Mouse (Mus musculus) stomach, embryonic 16.5 days (tissue): ENCODE measurements around the gene Arsb. TPM values are rescaled to one million over a fixed set of nuclear protein-coding genes. Genes with fewer than 3 reads are reported as not detected.

Experiments
- ATAC-seq: fragments of 200-750 bp; cut with Nextera tagmentation; 2 replicates; pipeline ENCODE4 v1.8.0; 2017; ENCODE audit warnings: moderate number of reproducible peaks, moderate TSS enrichment; ENCODE audit not compliant: insufficient read depth, low FRiP score
- H3K27ac ChIP-seq: fragments of 300-500 bp; sonication (generic); 2 replicates; pipeline ENCODE4 v1.5.1; 2014; ENCODE audit warnings: low read length
- H3K27me3 ChIP-seq: fragments of 300-500 bp; sonication (generic); 2 replicates; pipeline ENCODE4 v1.6.1; 2014; ENCODE audit warnings: low read length, control low read depth, mixed read lengths; ENCODE audit not compliant: control insufficient read depth, insufficient read depth
- H3K36me3 ChIP-seq: fragments of 300-500 bp; sonication (generic); 2 replicates; pipeline ENCODE4 v1.6.1; 2014; ENCODE audit warnings: low read length; ENCODE audit not compliant: control insufficient read depth, insufficient read depth
- H3K4me1 ChIP-seq: fragments of 300-500 bp; sonication (generic); 2 replicates; pipeline ENCODE4 v1.6.1; 2014; ENCODE audit warnings: low read length, control low read depth, mixed read lengths; ENCODE audit not compliant: control insufficient read depth, insufficient read depth
- H3K4me2 ChIP-seq: fragments of 300-500 bp; sonication (generic); 2 replicates; pipeline ENCODE4 v1.6.1; 2014; ENCODE audit warnings: low read depth, low read length, mixed read lengths
- H3K4me3 ChIP-seq: fragments of 300-500 bp; sonication (generic); replicated peaks from 2 replicates; pipeline ENCODE4 v1.5.1; 2014; ENCODE audit warnings: mild to moderate bottlenecking, low read length
- H3K9ac ChIP-seq: fragments of 300-500 bp; sonication (generic); 2 replicates; pipeline ENCODE4 v1.6.1; 2014; ENCODE audit warnings: low read length
- H3K9me3 ChIP-seq: fragments of 300-500 bp; sonication (generic); replicated peaks from 2 replicates; pipeline ENCODE4 v1.6.1; 2016; ENCODE audit warnings: low read length, control low read depth; ENCODE audit not compliant: control insufficient read depth
- WGBS: fragments of 180-500 bp; shearing (Covaris S2); extraction: QIAGEN DNeasy Blood & Tissue Kit; methylation state at CpG from one replicate; pipeline ENCODE4 v1.1.7; 2014; 5-methylcytosine and 5-hydroxymethylcytosine counted together
- polyA plus RNA-seq: library from polyadenylated mRNA; unstranded; fragments of >200 nt; fragmentation: Nextera tagmentation; extraction: Ambion mirVana; gene quantifications from 2 replicates; pipeline ENCODE4 v1.2.1, GENCODE M21; 2015

Gene Arsb
- polyA plus RNA-seq, 1 experiment from 2014 or later = 12.7 TPM

DNA sequence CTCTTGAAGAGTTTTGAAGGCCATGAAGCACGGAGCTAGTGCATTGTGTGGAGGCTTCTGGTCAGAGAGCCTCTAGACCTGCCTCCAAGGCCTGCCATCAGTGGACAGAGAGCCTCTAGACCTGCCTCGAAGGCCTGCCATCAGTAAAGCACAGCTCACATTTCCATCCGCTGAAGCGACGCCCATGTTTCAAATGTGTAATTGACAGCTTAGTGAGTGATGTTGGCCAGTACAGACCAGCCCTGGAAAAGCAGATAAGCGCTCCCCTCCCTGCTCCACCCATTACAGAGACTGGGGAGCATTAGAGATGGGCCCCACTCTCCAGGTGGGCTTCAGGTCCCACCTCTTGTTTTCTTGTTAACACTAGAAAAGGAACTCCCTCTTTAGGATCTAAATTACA, 13.9 kb upstream of the Arsb start:
- H3K9me3 ChIP-seq = no peaks in the 10 kb centered on the region
- H3K4me2 ChIP-seq = no peak overlapping the region
- H3K4me3 ChIP-seq = no peak overlapping the region
- ATAC-seq = no peak
- no peak overlapping the region for H3K27ac ChIP-seq
- WGBS = 70% methylated on average over 6 of the region's 6 CpGs
- no peaks in the 10 kb centered on the region for H3K4me1 ChIP-seq
- H3K27me3 ChIP-seq = no peaks in the 10 kb centered on the region
- no peaks in the 10 kb centered on the region for H3K36me3 ChIP-seq
- no peak overlapping the region for H3K9ac ChIP-seq

DNA sequence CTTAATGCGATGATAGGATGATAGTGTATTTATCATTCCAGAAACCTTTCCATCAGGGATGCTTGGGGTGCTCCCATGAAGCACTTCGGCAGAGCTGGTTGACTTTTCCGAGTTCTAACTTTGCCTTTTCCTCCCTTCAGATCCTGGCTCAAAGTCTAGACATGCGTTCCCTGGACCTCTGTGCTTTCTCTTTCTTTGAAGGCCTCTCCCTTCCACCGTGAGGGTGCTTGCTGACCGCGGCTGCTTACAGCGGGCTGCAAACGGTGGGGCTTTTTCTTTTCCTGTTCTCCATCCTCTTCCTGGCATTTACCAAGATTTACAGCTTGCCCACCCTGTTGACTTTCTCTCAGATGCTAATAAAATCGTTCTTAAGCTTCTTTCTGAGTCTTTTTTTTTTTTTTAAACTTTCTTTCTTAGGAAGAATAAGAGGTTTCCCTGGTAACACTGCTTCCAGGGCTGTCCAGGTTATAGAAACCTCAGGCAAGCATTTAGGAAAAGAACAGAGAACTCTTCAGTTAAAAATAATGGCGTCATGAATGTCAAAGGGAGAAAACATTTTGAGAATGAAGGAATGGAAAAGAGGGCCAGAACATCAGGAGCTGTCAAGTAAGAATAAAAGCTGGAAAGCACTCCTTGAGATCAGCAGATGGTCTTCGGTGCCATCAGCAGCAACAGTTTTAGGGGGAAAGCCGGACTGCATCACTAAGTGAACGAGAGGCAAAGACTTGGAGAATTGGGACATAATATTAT, 13.1 kb upstream of the Arsb start:
- ATAC-seq = no peak
- Histone ChIP-seq H3K36me3 (no peaks in the 10 kb centered on the region), H3K4me1 (no peaks in the 10 kb centered on the region), H3K27ac (no peak overlapping the region), H3K9ac (no peak overlapping the region), H3K27me3 (no peaks in the 10 kb centered on the region), H3K4me3 (no peak overlapping the region), H3K4me2 (no peak overlapping the region), H3K9me3 (no peaks in the 10 kb centered on the region)
- 58% methylated on average over 14 of the region's 14 CpGs for WGBS

DNA sequence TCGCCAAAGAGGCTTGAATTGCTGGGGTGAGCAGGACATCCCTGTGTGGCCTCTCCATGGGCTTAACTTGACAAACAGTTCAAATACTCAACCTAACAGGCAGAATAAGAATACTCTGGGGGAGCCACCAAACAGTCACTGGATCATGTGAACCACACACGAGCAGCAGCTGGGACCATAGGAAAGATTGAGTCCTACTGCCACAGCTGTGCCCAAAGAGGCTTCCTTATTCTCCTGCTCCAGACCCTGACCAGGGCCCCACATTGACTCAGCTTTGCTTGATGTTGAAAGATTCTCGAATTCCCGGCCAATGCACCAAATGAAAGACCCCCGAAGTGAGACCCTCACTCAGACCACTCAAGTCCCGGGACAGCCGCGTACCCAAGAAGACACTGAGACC, 9.6 kb upstream of the Arsb start:
- no peaks in the 10 kb centered on the region for H3K4me1 ChIP-seq
- no peak overlapping the region for H3K27ac ChIP-seq
- no peak overlapping the region for H3K4me3 ChIP-seq
- no peak overlapping the region for H3K9ac ChIP-seq
- H3K36me3 ChIP-seq = no peaks in the 10 kb centered on the region
- H3K27me3 ChIP-seq = no peaks in the 10 kb centered on the region
- H3K9me3 ChIP-seq = no peaks in the 10 kb centered on the region
- H3K4me2 ChIP-seq = no peak overlapping the region
- ATAC-seq = no peak
- 94% methylated on average over 8 of the region's 8 CpGs for WGBS

DNA sequence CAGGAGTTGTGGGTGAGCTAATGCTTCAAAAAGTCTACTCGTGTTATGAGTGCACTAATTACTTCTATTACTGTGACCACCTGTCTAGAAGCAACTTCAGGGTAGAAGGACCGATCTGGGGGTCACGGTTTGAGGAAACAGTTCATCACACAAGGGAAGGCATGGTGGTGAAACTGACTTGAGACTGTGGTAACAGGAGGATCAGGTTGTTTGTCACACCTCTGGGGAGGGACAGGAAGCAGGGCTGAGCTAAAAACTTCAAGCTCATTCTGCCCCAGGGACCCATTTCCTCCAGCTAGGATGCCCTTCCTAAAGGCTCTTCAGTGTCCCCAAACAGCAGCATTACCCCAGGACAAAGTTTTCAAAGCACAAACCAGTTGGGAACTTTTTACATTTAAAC, 8.6 kb upstream of the Arsb start:
- H3K27me3 ChIP-seq = no peaks in the 10 kb centered on the region
- H3K4me1 ChIP-seq = no peaks in the 10 kb centered on the region
- H3K9ac ChIP-seq = no peak overlapping the region
- no peak overlapping the region for H3K4me3 ChIP-seq
- H3K9me3 ChIP-seq = no peaks in the 10 kb centered on the region
- WGBS = 71% methylated on average over 3 of the region's 3 CpGs
- H3K36me3 ChIP-seq = no peaks in the 10 kb centered on the region
- H3K27ac ChIP-seq = no peak overlapping the region
- no peak overlapping the region for H3K4me2 ChIP-seq
- ATAC-seq = no peak

DNA sequence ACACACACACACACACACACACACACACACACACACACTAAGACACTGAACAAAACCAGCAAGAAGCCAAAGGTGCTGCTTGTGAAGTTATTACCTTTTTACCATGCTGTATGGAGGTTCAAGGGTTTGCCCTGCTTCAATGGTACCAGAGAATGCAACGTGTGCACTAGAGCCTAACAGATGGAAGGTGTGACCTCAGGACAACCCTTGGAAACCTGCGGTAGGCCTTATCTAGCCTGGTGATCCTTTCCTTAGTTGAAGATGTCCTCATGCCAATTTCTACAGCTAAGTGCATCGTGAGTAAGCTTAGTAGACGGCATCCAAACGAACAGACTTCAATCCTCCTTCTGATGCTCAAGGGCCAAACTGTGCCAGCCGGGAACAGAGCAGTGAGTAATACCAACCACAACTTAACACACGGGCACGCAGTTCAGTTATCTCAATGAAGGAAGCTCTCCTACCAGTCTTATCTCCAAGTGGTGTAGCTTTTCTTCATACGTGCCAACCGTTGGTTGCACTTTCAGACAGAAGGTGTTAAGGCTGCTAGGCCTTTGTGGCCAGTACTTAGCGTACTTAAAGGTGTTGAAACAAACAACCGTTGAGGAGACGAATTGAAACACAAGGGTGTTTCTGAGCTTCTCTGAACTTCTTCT, 7.0 kb upstream of the Arsb start:
- ATAC-seq = no peak
- WGBS = 86% methylated on average over 13 of the region's 13 CpGs
- H3K36me3 ChIP-seq = no peaks in the 10 kb centered on the region
- no peak overlapping the region for H3K9ac ChIP-seq
- no peaks in the 10 kb centered on the region for H3K4me1 ChIP-seq
- no peak overlapping the region for H3K27ac ChIP-seq
- no peak overlapping the region for H3K4me3 ChIP-seq
- no peaks in the 10 kb centered on the region for H3K9me3 ChIP-seq
- H3K4me2 ChIP-seq = no peak overlapping the region
- H3K27me3 ChIP-seq = no peaks in the 10 kb centered on the region

DNA sequence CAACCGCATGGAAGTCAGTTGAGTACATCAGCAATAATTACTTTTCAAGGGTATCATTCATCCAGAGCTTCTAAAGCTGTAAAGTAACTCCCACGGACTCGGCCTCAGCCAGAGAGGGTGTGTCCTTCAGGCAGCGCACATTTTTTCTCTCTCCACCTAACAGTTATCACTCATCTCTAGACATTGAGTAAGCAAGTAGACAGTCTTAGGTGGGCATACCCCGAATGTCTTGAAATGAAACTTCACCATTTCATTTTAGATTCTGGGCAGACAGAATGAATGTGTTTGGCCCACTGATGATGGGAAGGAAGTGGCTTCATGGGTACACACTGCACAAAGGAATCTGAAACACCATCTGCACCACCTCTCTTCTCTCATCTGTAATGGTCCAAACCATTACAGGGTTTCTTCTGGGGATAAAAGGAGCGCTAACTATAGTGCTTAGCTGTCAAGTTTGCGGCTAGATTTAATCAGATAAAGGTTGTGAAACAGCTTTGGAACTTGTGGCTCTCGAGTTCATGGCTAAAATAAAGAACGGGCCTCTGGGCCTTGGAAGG, 321 bp upstream of the Arsb start:
- Histone ChIP-seq H3K4me2 (peak overlapping the region; percentile 98), H3K9me3 (no peaks in the 10 kb centered on the region), H3K27me3 (no peaks in the 10 kb centered on the region), H3K9ac (peak overlapping the region; percentile 87), H3K27ac (peak overlapping the region; percentile 82), H3K4me1 (peaks cover 9% of the 10 kb centered on the region; the same call in 1 of the 2 replicates), H3K36me3 (no peaks in the 10 kb centered on the region), H3K4me3 (peak overlapping the region; percentile 80)
- WGBS = 18% methylated on average over 9 of the region's 9 CpGs
- no peak for ATAC-seq

DNA sequence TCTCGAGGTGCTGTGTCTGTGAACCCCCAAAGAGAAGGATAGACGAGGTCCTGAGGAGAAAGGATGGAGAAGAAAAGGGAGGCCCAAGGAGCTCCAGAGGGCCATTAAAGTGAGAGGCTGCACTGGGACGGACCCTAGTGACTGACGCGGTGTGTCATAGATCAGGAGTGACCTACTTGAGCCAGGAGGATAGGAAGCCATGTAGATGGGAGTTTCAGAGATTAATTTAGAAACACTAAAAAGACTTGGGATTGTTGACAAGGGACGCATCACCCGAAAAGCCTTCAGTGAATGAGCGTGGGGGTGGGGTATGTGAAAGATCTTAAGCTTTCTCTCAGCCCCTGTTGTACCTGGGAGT, 828 bp downstream of the Arsb start:
- no peaks in the 10 kb centered on the region for H3K9me3 ChIP-seq
- H3K36me3 ChIP-seq = no peaks in the 10 kb centered on the region
- H3K4me1 ChIP-seq = peaks cover 9% of the 10 kb centered on the region; the same call in 1 of the 2 replicates
- H3K27ac ChIP-seq = peak overlapping the region; percentile 82
- ATAC-seq = peak; percentile 54; the same call in 1 of the 2 replicates
- peak overlapping the region; percentile 80 for H3K4me3 ChIP-seq
- peak overlapping the region; percentile 87 for H3K9ac ChIP-seq
- H3K27me3 ChIP-seq = no peaks in the 10 kb centered on the region
- peak overlapping the region; percentile 98 for H3K4me2 ChIP-seq
- WGBS = 26% methylated on average over 8 of the region's 8 CpGs

DNA sequence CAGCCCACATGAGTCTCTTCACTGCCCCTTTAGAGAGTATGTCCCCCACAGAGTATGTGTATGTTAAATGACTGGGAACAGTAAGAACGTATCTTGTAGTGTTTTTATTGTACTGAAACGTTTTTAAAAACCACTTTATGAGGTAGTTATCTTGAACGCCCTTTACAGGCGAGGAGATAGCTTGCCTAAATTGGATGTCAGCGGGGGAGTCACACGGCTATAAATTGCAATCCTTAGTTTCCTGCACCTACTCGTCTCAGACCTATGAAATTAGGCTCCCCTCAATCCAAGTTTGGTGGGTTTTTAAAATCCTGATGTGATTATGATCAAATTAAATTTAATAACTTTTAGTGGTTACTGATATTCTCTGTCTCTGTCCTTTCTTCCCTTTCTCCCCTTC, 1.4 kb downstream of the Arsb start:
- H3K4me1 ChIP-seq = peaks cover 9% of the 10 kb centered on the region; the same call in 1 of the 2 replicates
- H3K9ac ChIP-seq = no peak overlapping the region
- H3K4me3 ChIP-seq = no peak overlapping the region
- H3K4me2 ChIP-seq = peak overlapping the region; percentile 98
- WGBS = 68% methylated on average over 7 of the region's 7 CpGs
- no peak for ATAC-seq
- H3K9me3 ChIP-seq = no peaks in the 10 kb centered on the region
- no peaks in the 10 kb centered on the region for H3K27me3 ChIP-seq
- H3K36me3 ChIP-seq = no peaks in the 10 kb centered on the region
- no peak overlapping the region for H3K27ac ChIP-seq

DNA sequence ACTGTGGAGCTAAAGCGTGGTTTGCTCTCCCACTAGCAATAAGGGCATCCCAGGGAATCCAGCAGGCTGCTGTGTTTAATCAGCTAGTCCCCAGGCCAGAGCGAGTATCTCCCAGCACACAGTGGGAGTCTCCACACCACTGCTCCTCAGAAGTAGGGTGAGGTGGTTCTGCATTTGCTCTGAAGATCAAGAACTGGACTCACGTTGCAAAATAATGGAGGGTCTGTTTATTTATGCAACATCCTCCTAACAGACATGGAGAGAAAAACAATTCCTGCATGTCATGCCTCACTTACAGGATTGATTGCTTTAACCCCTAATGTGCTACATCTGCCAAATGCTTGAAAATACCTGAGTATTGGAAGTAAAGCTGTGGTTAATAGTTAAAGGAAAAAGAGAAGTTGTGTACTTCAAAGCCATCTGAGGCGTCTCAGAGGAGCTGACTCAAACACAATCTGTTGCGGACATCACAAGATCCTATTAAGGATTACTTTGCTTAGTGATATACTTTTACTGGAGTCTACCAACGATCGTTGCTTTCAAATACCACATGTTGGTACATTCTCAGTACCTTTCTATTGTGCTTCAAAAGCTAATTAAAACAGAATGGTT, 2.4 kb downstream of the Arsb start:
- no peak overlapping the region for H3K9ac ChIP-seq

More for the DNA sequence above, 2.4 kb downstream of the Arsb start:
- no peaks in the 10 kb centered on the region for H3K9me3 ChIP-seq
- no peaks in the 10 kb centered on the region for H3K27me3 ChIP-seq
- no peak for ATAC-seq
- peaks cover 9% of the 10 kb centered on the region; the same call in 1 of the 2 replicates for H3K4me1 ChIP-seq
- WGBS = 63% methylated on average over 7 of the region's 7 CpGs
- no peak overlapping the region for H3K4me3 ChIP-seq
- no peaks in the 10 kb centered on the region for H3K36me3 ChIP-seq
- no peak overlapping the region for H3K27ac ChIP-seq
- H3K4me2 ChIP-seq = no peak overlapping the region
